Mouse (Mus musculus) lung, adult 2 months (tissue): Measurements from ENCODE around the gene Fcer2a.

Source experiments
- CTCF ChIP-seq: fragments of 200-500 bp; IDR thresholded peaks from 2 replicates; pipeline ENCODE4 v1.5.1; 2011; ENCODE audit warnings: mild to moderate bottlenecking, low read length, control low read depth; ENCODE audit not compliant: insufficient read depth
- POLR2A ChIP-seq: fragments of 200-500 bp; IDR thresholded peaks from 2 replicates; pipeline ENCODE4 v1.6.1; 2011; ENCODE audit warnings: low read depth, mild to moderate bottlenecking, control low read depth, low read length, borderline replicate concordance; ENCODE audit errors: extremely low read depth

GRCm38 (mm10) chr8:3670388-3670787 is 23.6 kb downstream of the Fcer2a start:
- no peak for TF ChIP-seq POLR2A
- TF ChIP-seq CTCF = no peak
